Mouse (Mus musculus) common myeloid progenitor, adult 5-6 weeks (primary cell): Measurements from ENCODE around the gene Myo1a. TPM values are rescaled to one million over a fixed set of nuclear protein-coding genes. Genes with fewer than 3 reads are reported as not detected.
A peak's percentile ranks its signal among the peaks of the same experiment; 100 is the strongest.
"Not testable (repeated sequence)": the region's sequence is repeated elsewhere in the genome, so short reads cannot be mapped to it uniquely, and the experiment has no call there.

Experiments
- ATAC-seq: replicated peaks from 2 replicates; pipeline ENCODE4 v1.8.0; 2016; ENCODE audit warnings: low read depth, mild to moderate bottlenecking, moderate TSS enrichment, inconsistent platforms; ENCODE audit not compliant: poor library complexity, severe bottlenecking
- total RNA-seq: library from RNA; stranded (forward); fragments of 200-1000, 187-1606 nt; gene quantifications from 2 replicates; pipeline ENCODE4 v1.2.3, GENCODE M21; 2017

Myo1a gene
- total RNA-seq, result not detected in 2 replicates

DNA sequence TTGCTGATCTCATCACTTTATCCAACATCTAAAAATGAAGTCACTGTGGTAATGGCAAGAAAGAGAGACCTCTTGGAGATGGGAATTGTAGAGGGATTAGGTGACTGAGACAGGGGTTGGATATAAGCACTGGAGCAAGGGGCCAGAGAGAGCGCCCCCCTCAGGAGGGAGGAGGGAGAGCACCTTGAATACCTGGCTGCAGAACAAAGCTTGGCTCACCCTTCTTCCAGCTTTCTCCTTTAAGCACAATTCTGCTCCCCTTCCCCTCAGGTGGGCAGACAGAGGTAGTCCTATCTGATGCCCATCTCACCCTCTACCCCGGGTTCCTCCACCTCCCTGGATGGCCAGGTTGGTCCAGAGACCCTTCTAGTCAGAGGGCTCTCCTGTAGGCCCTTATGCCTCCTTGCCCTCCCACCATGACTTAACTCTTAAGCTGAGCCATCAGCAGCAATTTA, at the start of gene Myo1a:
Myo1a (plus strand) TSS at position 405 of the 455 bp plus-strand sequence.
- ATAC-seq, result no peak

DNA sequence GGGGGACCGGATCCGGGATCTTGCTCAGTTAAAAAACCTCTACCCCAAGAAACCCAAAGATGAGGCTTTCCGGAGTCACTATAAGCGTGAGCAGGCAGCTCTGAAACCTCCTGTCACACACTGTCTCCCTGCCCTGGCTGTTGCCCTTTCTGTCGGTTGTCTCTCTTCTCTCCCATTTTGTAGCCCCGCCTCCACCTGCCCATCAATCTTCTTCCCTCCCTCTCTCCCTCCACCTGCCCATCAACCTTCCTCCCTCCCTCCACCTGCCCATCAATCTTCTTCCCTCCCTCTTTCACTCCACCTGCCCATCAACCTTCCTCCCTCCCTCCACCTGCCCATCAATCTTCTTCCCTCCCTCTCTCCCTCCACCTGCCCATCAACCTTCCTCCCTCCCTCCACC, 47.4 kb upstream of the Myo1a start:
- not testable (repeated sequence) for ATAC-seq

DNA sequence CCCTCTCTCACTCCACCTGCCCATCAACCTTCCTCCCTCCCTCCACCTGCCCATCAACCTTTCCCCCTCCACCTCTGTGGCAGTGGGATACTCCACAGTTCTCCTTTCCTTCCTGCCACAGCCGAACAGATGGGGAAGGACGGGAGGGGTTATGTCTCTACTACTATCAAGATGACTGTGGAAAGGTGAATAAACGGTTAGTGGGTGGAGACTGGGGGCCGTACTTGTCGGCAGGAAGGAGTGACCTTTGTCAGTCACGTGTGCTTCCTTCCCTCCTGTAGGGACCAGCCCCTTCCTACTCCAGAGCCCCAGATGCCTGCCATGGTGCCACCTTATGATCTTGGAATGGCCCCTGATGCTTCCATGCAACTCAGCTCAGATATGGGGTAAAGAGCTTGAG, 46.9 kb upstream of the Myo1a start:
- no peak for ATAC-seq

DNA sequence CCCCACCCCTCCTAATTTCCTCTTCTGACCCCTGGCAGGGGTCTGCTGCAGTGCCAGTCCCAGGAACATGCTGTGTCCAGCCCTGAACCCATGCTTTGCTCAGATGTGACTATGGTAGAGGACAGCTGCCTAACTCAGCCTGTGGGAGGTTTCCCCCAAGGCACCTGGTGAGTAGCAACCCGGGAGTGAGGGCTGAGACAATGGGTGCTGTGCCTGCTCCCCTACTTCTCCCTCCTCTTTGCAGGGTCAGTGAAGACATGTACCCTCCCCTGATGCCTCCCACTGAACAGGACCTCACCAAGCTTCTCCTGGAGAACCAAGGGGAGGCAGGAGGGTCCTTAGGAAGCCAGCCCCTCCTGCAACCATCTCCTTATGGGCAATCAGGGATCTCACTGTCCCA, 45.4 kb upstream of the Myo1a start:
- no peak for ATAC-seq

DNA sequence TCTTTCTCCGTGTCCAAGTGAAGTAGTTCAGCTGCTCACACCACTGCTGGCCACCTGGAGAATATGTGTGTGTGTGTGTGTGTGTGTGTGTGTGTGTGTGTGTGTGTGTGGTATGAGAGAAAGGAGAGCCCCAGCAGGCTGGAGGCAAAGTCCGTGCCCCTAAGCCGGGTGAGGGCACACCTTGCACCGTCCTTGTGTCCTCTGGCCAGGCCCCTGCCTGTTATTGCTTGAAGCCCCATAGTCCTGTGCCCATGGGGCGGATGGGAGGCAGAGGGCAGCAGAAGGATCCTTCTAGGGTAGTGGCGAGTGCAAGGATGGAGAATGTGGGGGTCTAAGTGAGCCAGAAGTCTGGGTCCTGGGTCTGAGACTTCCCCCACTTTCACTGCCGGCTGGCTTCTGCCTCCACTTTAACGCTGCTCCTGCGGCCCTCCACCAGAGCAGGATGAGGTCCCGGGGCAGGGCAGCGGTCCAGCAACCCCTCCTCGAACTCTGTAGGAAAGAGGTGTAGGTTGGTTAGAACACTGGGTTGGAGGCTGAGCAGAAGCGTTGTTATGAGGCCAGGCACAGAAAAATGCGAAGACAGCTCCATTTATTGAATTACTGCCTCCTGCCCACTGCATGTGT, 43.6 kb upstream of the Myo1a start:
- no peak for ATAC-seq

DNA sequence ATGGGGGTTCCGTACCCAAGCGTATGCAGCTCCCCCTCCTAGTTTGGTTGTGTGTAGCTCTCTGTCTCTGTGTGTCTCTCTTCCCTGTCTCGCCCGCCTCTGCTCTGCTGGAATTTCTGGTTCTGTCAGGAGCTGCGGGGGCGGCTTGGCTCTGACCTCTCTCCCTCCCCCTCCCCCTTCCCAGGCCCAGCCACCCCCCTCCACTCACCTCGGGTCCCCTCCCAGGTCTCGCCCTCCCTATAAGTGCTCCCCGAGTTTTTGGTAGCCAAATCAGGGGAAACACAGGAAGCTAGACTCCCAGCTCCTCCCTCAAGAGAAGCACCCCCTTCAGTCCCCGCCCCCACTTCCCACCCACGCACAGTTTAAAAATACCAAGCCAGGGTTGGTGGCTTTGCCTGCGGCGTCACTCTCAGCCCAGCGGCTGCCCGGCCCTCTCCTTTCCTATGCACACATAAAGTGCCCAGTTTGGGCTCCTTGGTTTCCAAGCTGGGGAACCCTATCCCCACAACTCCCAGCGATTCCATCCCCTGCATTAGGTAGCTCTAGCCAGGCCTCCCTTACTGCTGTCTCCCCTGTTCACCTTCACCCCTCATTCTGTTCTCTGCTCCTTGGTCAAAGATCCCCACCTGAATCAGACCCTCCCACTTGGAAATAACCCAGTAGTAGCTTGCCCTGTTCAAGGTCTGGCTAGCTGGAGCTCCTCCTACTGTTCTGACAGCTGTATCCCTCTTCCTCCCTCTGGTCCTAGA, 42.9 kb upstream of the Myo1a start:
- ATAC-seq, result peak; percentile 36

DNA sequence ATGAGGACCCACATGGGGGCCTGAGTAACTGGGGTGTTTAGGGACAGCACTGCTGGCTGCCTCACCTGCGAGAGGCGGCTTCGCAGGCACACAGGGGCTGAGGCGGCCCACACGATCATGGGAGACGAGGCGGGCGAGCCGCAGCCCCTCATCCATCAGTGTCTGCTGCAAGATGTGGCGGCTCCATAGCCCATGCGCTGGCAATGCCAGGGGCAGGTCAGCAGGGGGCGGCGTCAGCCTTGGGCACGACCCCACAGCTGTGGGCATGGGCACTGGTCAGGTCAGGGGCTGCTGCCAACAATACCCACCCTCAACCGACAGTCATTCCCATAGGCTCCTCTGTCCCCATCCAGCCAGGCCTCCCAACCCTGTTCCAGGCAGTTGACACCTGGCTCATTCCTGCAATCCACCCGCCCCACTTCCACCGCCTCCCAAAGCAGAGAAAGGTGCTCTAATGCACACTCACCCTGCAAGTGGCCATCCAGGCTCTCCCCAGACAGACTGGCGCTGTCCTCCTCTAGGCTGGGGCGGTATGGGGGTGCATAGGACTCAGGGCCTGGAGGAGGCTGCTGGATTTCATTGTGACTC, 42.2 kb upstream of the Myo1a start:
- ATAC-seq, result no peak

DNA sequence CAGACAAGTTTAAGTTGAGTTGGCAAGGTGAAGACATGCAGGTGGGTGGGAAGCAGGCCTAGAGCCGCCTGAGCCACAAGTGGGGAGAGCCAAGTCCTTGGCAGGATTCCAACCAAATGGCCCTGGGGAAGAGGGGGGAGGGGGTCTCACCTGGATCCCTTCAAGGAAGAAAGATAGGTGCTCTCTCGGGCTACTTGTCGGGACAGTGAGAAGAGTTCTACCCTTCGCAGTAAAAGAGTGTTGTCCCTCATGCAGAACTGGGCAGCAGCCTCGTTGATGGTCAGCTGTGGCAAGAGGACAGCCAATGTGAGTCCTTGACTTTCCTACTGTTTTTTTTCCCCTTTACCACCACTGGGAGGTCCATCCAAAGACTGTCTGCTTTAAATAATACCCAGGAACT, 41.4 kb upstream of the Myo1a start:
- ATAC-seq, result no peak

DNA sequence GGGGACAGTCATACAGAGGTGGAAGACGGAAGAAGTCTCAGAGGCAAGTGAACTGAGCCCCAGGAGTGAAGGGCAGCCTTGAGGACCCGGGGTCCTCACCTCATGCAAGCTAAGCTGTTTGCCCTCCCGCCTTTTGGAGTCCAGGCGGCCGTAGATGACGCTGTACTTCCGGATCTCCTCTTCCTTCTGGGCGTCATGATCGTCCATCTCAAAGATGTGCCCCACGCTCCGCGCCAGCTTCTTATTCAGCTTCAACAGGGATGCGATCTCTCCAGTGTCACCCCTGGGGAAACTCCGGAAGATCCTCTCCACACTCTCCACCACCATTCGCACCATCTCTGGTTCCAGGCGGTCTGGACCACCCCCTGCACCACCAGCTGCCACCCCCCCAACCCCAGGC, 40.8 kb upstream of the Myo1a start:
- no peak for ATAC-seq

DNA sequence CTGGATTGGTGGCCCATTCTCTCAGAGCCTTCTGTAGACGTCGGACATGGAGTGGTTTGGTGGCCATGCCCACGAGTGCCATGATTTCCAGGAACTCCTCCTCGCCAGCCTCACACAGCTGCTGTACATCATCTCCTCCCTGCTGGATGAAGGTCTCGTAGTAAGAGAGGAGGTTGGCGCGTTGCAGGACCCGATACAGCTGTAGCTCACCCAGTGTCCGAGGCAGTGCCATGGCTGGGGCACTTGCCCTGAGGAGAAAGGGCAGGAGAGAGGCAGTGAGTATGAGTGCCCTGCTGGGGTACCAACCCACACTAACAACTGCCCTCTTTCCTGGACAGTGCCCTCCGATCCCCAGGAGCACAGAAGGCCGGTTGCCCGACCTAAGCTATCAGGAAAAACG, 40.1 kb upstream of the Myo1a start:
- no peak for ATAC-seq

DNA sequence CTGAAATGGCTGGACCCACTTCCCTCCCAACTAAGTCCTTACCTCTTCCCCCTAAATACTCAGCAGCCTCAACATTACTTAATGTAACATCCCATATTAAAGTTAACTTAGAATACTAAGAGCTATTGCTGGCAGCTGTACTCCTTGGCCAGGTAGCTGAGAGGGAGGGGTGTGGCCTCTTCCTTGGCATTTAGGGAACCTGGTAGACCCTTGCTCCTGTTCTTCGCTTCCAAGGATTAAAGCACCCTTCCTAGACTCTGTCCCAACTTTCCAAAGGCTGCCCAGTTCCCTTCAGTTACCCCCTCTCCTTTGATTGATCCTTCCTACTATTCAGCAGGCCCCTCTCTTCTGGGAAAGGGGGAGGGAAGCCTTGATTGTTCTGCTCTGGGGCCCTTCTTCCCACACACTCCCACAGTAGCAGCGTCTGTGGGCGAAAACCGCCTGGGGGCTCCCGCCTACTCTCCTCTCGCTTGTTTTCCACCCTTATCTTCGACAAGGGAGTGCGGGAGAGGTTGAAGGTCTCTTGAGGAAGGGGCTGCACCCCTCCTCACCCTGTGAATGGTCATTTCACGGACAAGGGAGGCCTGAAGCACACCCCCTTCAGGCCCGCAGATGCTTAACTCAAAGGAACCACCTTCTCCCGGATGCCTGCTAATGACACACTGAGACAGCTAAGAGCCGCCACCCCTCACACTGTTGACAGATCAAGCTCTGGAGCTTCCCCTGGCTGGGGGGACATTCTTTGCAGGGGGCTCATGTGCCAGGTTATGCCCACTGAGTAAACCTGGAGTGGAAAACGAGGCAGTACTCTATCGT, 39.4 kb upstream of the Myo1a start:
- no peak for ATAC-seq

DNA sequence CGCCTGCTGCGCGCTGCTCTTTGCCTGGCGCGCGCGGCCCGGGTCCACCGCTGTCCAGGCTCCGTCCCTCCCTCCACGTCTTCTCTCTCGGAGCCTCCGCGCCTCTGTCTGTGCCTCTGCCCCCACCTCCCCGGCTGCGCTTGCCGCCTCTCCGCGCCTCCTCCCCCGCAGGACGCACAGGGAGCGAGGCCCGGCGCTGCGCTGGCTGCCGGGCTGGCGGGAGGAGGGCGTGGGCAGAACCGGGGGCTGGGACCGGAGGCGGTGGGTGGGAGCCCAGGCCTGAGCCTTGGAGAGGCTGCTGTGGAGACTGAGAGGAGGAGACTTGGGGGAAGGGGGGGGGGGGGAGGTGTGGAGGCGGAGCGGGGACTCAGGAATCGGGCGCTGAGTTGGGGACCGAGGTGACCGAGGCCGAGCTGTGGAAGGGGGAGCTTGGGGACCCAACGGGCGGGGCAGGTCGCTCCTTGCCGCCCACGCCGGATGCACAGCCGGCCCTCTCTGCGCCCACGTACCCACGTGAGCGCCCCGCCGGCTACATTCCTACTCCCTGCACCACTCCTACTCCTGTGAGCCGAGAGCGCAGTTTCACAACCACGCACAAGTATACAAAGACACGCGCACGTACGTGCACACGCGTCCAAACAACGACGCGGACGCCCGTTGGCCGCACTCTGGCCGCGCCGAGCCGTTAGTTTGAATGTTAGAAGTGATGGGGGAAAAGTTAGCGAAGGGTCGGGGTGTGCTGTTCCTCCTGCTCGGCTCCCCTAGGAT, 38.3 kb upstream of the Myo1a start, which contains the start of gene Nemp1:
Nemp1 (plus strand) TSS at position 401 of the 768 bp plus-strand sequence.
- ATAC-seq, result peak; percentile 42

DNA sequence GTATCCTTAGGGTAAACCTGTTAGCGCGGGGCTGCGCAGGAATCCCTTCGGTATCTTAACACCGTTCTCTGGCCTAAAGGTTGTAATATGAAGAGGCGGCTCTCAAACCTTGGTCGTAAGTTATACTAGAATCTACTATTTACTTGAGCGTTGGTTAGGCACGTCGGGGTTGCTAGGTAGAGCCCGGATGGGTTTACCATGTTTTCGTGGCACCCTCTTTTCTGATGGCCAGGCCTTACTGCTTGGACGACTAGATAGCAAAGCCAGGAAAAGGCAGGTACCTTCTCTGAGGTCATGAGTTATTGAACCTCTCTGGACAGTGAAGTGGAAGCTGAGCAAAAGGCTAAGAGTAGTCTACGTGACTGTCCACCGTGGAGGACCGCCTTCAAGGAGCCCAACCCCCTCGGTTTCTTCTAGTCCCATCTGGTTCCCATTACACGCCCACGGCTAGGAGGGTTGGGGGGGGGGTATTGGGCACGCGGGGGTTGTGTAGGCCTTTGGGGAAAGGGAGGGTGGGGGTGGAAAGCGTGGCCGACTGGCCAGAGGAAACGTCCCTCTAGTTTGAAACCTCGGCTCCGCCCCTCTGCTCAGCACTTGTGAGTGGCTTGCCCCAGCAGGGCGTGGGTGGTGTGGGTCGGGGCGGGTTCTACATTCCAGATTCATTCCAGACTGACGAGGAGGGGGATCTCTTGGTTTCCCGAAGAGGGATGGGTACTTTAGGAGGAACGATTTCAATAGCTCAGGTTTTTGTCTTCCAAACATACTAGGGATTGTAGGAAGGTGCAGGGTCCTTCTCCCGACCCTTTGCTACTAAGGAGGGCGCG, 37.5 kb upstream of the Myo1a start:
- ATAC-seq, result peak; percentile 30

DNA sequence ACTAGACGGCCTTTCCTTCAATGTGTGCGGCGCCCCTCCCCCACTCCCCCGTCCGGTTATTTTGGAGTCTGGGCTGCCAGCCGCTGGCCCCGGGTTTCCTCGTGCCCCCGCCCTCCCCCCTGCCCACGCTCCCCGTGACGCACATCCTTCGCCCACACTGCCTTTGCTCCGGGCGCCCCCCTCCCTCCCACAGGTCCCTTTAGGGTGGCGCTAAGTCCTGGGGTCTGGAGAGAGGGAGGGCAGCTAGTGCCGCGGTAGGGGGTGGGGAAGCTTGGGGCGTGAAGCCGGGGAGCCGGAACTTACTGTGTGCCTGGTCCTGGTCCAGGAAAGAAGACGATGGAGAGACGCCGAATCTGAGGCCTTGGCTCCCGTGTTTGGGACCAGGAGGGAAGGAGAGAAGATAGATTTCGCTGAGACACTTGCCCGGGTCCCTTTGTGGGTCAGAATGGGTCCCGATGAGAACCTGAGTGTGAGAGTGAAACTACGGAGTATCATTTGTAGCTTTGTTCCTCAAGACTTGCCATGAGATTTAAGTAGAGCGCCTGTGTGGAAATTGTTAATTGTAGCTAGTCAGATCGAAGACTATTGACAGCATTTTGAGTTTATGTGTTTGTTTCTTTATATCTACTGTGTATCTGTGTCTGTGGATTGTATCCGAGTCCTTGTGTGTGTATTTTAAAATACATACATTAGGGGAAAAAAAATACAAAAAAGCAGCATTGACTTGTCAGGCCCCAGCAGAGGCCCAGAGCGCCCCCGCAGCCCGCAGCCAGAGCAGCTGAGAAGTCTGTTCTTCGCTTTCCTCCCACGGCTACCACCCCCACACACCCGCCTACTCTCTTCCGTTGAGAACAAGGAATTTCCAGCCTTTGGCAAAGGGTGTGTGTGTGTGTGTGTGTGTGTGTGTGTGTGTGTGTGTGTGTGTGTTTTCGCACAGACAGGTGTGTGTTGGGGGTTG, 36.6 kb upstream of the Myo1a start, which contains the start of gene Nab2:
Nab2 (minus strand) TSS at position 476 of the 958 bp plus-strand sequence.
- peak; percentile 53 for ATAC-seq

DNA sequence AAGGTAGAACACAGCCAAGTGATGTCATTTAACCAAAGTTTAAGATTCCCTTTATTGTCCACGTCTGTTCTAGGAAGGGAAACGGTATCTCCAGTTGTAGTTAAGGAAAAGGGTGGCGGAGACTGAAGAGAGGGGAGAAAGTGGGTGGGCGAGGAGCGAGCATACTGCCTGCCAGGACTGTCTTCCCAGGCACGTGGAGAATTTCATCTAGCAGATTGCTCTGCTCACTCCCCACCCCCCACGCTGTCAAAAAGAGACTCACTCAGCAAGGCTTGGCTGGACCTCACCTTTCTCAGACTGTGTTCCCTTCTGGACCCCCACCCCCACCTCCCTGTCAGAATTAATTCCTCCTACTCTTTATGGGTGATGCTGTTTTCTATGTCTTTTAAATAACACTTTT, 35.8 kb upstream of the Myo1a start:
- no peak for ATAC-seq

DNA sequence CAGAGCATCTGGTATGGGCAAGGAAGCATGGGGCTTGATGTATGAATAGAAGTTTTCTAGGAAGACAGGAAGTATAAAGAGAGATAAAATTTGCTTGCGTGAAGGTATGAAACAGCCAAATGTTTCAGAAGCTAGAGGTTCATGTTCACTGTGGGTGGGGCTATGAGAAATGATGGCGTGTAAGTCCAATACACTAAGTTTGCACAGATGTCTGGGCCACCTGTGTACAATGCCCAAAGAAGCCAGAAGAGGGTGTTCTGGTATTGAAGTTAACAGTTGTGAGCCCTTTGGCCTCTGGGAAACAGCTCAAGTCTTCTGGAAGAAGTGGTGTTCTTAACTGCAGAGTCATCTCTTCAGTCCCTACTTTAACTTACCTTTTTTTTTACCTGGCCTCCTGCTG, 34.8 kb upstream of the Myo1a start:
- no peak for ATAC-seq

DNA sequence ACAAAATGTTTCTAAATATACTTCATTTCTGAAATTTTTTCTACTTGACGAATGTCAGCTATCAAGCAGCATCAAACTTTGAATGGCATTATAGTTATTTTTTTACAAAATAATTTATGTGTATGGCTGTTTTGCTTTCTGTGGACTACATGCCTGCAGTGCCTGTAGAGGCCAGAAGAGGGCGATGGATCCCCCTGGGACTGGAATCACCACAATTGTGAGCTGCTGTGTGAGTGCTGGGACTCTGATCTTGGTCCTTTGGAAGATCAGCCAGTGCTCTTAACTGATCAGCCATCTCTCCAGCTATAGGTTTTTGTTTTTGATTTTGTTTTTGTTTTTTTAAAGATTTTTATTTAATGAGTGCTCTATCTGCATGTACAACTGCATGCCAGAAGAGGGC, 33.7 kb upstream of the Myo1a start:
- no peak for ATAC-seq
